Mouse (Mus musculus) midbrain, embryonic 15.5 days (tissue): ENCODE data around the gene Gm20538. TPM values are rescaled to one million over a fixed set of nuclear protein-coding genes. Genes with fewer than 3 reads are reported as not detected.

ENCODE experiments used
- ATAC-seq: fragments of 200-750 bp; cut with Nextera tagmentation; replicated peaks from 2 replicates; pipeline ENCODE4 v1.8.0; 2017; ENCODE audit warnings: moderate TSS enrichment
- H3K27ac ChIP-seq: fragments of 300-500 bp; sonication (generic); 2 replicates; pipeline ENCODE4 v1.5.1; 2015; ENCODE audit warnings: mild to moderate bottlenecking, inconsistent platforms
- H3K27me3 ChIP-seq: fragments of 300-500 bp; sonication (generic); replicated peaks from 2 replicates; pipeline ENCODE4 v1.6.1; 2015; ENCODE audit warnings: inconsistent platforms
- H3K36me3 ChIP-seq: fragments of 300-500 bp; sonication (generic); replicated peaks from 2 replicates; pipeline ENCODE4 v1.6.1; 2015; ENCODE audit warnings: inconsistent platforms
- H3K4me1 ChIP-seq: fragments of 300-500 bp; sonication (generic); 2 replicates; pipeline ENCODE4 v1.6.1; 2015; ENCODE audit warnings: inconsistent platforms
- H3K4me2 ChIP-seq: fragments of 300-500 bp; sonication (generic); 2 replicates; pipeline ENCODE4 v1.6.1; 2015; ENCODE audit warnings: inconsistent platforms, mild to moderate bottlenecking, moderate library complexity
- H3K4me3 ChIP-seq: fragments of 300-500 bp; sonication (generic); 2 replicates; pipeline ENCODE4 v1.5.1; 2015; ENCODE audit warnings: mild to moderate bottlenecking, inconsistent platforms
- H3K9ac ChIP-seq: fragments of 300-500 bp; sonication (generic); 2 replicates; pipeline ENCODE4 v1.6.1; 2015; ENCODE audit warnings: mild to moderate bottlenecking, inconsistent platforms
- H3K9me3 ChIP-seq: fragments of 300-500 bp; sonication (generic); 2 replicates; pipeline ENCODE4 v1.6.1; 2016; ENCODE audit warnings: inconsistent platforms
- WGBS: fragments of 180-500 bp; shearing (Covaris S2); methylation state at CpG from one replicate; pipeline ENCODE4 v1.1.7; 2015; ENCODE audit warnings: mixed read lengths; 5-methylcytosine and 5-hydroxymethylcytosine counted together
- polyA plus RNA-seq: library from polyadenylated mRNA; unstranded; fragments of >200 nt; fragmentation: Nextera tagmentation; extraction: Ambion mirVana; gene quantifications from 2 replicates; pipeline ENCODE4 v1.2.1, GENCODE M21; 2015

Gm20538 gene
- polyA plus RNA-seq, 1 experiment from 2014 or later, result not detected

DNA sequence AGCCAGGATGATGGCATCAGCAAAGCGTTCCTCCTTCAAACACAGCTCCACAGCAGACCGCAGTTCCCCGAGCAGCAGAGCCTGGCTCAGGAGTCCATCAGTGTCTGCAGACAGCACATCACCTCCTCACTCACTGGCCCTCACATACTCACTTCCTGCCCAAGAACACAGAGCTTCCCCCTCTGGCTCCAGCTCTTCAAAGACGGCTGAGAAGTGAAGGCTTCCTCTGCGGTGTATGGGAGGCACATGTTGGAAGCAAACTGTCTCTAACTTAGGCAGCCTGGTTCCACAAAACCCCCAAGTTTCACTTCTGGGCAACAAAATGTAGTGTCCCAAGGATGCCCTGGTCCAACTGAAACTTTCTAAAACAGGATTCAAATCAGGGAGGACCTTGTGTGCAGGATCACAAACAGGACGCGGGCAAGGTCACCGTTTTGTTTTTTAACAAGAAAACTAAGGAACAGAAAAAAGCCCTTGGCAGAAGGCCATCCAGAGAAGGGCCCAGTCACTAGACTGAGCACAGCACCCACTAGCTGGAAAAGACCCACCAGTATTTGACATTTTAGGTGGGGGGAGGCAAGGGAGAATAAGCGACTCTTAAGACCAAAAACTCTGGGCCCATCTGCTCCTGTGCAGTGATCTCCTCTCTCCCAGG is 27.0 kb downstream of the Gm20538 start:
- no peak overlapping the region for H3K4me3 ChIP-seq
- WGBS, result 85% methylated on average over 9 of the region's 9 CpGs
- H3K36me3 ChIP-seq, result no peaks in the 10 kb centered on the region
- H3K9ac ChIP-seq, result no peak overlapping the region
- ATAC-seq, result no peak
- H3K4me1 ChIP-seq, result no peaks in the 10 kb centered on the region
- H3K4me2 ChIP-seq, result no peak overlapping the region
- no peaks in the 10 kb centered on the region for H3K9me3 ChIP-seq
- H3K27me3 ChIP-seq, result peaks cover 59% of the 10 kb centered on the region
- no peak overlapping the region for H3K27ac ChIP-seq

DNA sequence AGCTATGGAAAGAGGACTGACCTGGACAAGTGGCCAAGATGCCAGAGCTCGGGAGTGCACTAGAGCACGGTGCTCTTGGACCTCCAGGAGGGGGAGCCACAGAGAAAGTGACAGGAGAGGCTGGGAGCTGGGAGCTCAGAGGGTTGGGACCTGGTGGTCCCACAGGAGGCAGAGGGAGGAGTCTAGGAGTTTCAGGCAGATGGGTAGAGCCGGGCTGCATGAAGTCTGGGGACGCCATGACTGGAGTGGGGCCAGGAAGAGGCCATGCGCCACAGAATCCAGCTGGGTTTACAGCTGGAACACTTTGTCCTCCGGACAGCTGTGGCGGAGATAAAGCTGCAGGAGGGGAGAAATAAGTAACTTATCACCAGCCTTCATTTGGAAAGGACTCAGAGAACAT is 33.5 kb downstream of the Gm20538 start:
- Histone ChIP-seq H3K4me2 (no peak overlapping the region), H3K4me3 (no peak overlapping the region), H3K27ac (no peak overlapping the region), H3K36me3 (no peaks in the 10 kb centered on the region), H3K27me3 (peaks cover 89% of the 10 kb centered on the region), H3K9ac (no peak overlapping the region), H3K9me3 (no peaks in the 10 kb centered on the region), H3K4me1 (peaks cover 10% of the 10 kb centered on the region; the same call in 1 of the 2 replicates)
- 18% methylated on average over 7 of the region's 7 CpGs for WGBS
- ATAC-seq, result no peak

DNA sequence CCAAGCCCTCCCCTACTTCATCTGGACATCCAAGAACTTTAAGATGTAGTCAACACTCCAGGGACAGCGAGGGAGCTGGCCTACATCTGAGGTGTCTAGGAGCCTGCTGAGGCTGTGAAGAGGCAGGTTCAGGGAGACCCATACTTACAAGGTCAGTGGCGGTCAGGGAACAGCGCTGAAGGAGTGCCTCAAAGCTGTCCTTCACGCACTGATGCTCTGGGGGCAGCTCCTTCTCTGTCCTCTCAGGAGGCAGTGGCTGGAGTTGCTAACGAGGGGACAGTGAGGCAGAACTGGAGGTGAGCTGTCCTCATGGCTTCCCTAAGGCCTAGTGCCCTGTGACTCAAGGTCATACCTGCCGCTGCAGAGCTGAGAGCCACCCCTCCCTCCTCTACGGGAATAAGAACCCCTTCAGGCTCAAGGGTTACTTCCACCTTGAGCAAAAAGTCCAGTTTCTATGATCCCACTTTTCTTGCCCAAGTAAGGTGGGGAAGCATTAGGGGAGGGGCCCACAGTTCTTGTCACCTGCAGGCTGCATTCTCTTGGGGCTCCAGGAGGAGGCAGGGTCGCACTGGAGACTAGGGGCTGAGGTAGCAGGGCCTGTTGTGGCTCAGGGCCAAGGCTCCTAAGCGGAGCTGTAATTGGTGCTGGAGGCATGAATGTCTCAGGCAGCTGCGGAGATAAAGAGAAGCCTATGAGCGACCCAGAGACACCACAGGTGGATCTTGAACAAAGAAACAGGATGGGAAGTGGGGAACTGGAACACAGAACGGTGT is 34.4 kb downstream of the Gm20538 start:
- H3K36me3 ChIP-seq, result no peaks in the 10 kb centered on the region
- no peak for ATAC-seq
- no peaks in the 10 kb centered on the region for H3K9me3 ChIP-seq
- 39% methylated on average over 12 of the region's 12 CpGs for WGBS
- H3K4me1 ChIP-seq, result peaks cover 10% of the 10 kb centered on the region; the same call in 1 of the 2 replicates
- no peak overlapping the region for H3K4me2 ChIP-seq
- H3K27ac ChIP-seq, result no peak overlapping the region
- H3K4me3 ChIP-seq, result no peak overlapping the region
- H3K27me3 ChIP-seq, result peaks cover 89% of the 10 kb centered on the region
- no peak overlapping the region for H3K9ac ChIP-seq

DNA sequence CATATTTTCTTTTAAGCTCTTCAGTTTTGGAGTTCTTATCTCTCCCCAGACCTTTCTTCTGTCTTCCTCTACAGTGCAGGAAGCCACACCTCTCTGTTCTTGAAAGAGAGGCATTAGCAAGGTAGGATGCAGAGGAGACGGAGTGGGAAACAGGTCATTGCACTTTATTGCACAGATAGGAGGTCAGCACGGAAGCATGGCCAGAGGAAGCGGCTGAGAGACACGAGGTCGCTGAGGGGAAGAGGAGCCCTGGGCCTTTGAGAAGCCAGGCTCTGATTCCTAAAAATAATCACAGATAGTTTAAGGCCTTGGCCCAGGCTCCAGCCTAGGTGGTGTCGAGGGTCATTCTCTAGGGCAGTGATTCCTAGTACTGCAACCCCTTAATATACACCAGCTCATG is 36.9 kb downstream of the Gm20538 start:
- WGBS, result 21% methylated on average over 6 of the region's 6 CpGs
- Histone ChIP-seq H3K27me3 (peaks cover 92% of the 10 kb centered on the region), H3K9me3 (no peaks in the 10 kb centered on the region), H3K9ac (no peak overlapping the region), H3K4me1 (peaks cover 29% of the 10 kb centered on the region), H3K4me2 (no peak overlapping the region), H3K27ac (no peak overlapping the region), H3K4me3 (no peak overlapping the region), H3K36me3 (no peaks in the 10 kb centered on the region)
- ATAC-seq, result no peak

DNA sequence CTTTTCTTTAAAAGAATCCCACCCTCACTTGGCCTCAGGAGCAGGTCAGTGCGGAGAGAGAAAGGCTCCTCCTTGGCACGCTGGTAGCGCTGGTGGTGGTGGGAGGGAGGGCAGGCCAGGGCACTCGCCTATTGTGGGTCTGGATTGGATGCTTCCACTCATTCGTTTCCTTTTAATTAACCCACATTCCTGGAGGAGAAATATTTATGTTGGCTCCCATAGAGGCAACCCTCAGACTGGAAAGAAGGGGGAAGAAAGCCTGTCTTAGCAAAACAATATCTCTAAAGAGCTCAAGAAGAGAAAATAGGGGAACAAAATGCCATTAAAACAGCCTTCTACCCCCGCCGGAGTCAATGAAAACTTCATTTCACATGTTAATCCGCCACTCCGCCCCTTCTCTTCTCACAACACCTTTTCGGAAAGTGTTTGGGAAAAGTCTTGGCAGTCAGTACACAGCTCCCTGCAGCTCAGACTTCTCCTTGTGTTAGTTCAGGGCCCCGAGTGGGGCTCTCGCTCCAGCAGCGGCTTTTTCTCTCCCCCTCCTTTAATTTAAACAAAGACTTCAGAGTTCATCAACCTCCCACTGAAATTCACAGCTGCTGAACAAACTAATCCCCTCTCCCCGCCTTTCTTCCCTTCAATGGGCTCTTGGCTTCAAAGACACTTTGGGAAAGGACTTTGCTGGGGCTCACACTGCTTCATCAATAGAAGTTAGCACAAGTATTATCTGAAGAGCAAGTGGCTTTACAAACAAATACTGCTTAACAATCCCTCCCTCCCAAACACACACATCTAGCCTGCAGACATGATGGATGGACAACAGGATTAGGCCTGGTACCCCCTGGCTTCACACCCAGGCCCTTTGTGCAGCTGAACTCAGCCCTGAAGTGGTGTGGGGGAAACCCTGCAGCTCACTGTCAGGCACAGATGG is 37.8 kb downstream of the Gm20538 start:
- no peak overlapping the region for H3K27ac ChIP-seq
- no peak overlapping the region for H3K4me3 ChIP-seq
- 4% methylated on average over 14 of the region's 14 CpGs for WGBS
- H3K4me2 ChIP-seq, result no peak overlapping the region
- peaks cover 93% of the 10 kb centered on the region for H3K27me3 ChIP-seq
- H3K4me1 ChIP-seq, result peaks cover 34% of the 10 kb centered on the region
- H3K9me3 ChIP-seq, result no peaks in the 10 kb centered on the region
- H3K9ac ChIP-seq, result no peak overlapping the region
- no peaks in the 10 kb centered on the region for H3K36me3 ChIP-seq
- ATAC-seq, result peak; percentile 74

DNA sequence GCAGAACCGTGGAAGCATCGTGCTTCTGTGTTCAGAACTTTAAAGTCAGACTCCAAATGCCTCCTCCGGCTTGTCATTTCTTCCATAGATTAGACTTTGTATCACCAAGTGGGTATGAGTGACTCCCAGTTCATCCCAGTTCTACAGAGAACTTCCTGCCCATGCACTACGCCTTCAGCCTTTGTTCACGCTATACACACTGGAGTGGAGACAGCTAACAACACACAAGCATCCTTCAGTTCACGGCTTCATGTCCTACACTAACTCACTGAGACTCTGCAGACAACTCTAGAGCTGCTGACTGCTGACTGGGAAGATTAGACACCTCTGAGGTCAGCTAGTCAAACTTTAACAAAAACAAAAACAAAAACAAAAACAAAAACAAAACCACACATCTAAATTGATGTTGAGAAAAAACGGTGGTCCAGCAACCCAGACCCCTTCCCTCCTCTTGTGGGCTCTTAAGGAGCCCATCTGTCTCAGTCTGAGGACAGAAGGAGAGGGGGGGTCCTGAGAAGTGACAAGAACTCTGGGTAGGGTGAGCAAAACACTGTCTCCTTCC is 38.6 kb downstream of the Gm20538 start:
- H3K4me2 ChIP-seq, result no peak overlapping the region
- no peak overlapping the region for H3K4me3 ChIP-seq
- peaks cover 34% of the 10 kb centered on the region for H3K4me1 ChIP-seq
- no peak overlapping the region for H3K27ac ChIP-seq
- H3K9ac ChIP-seq, result no peak overlapping the region
- 8% methylated on average over 7 of the region's 7 CpGs for WGBS
- H3K36me3 ChIP-seq, result no peaks in the 10 kb centered on the region
- no peak for ATAC-seq
- H3K27me3 ChIP-seq, result peaks cover 94% of the 10 kb centered on the region
- no peaks in the 10 kb centered on the region for H3K9me3 ChIP-seq

DNA sequence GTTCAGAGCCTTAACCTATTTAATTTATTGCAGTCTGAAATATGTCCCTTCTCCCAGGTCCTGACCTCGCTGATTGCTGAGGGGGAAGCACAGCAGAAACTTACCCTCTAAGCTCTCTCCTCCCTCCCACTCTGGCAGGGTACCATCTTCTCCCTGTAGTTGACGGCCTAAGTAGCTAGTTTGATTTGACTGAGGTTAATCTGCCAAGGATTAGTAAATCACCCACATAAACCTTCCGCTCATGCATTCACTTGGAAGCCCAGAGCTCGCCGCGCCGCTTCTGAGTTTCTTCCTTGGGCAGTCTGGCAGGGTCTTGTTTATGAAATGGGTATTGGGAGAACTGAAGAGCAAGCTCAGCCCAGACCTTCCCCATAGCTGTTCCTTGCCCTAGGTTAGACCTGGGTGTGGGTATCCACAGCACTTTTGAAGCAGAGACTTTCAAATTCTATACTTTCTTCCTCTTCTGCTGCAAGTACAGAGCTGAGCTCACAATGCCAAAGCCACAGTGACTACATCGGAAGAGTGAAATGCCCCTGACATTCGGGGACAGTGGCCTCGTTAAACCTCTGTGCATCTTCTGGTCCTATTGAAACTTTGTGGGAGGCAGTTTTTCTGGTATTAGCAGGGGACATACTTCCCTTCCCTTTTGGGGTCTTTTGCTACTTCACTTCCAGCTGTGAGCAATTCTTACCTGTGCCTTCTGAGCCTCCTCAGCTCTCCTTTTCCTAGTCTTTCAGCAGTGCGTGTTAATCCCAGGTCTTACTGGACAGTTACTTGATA is 39.4 kb downstream of the Gm20538 start:
- H3K27me3 ChIP-seq, result peaks cover 92% of the 10 kb centered on the region
- no peak overlapping the region for H3K9ac ChIP-seq
- 5% methylated on average over 11 of the region's 11 CpGs for WGBS
- no peak overlapping the region for H3K27ac ChIP-seq
- no peaks in the 10 kb centered on the region for H3K36me3 ChIP-seq
- no peak for ATAC-seq
- no peak overlapping the region for H3K4me3 ChIP-seq
- peaks cover 34% of the 10 kb centered on the region for H3K4me1 ChIP-seq
- H3K9me3 ChIP-seq, result no peaks in the 10 kb centered on the region
- no peak overlapping the region for H3K4me2 ChIP-seq

DNA sequence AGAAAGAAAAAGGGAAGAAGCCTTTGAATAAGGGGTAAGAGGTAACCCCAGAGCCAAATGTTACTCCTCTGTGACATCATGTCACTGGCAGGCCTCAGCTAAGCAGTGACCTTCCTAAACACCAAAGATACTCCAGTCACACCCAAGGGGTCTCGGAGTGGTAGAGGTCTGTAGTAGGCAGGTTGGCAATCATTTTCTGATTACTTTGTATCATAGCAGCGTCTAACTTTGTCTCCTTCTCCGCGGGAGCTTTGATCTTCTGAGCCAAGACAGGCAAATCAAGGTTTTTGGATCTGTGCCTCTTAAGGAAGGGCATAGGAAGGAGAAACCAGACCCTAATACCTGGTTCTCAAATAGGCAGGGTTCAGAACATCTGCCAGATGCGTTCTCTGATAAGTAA is 40.0 kb downstream of the Gm20538 start:
- Histone ChIP-seq H3K27me3 (peaks cover 92% of the 10 kb centered on the region), H3K27ac (no peak overlapping the region), H3K4me1 (peaks cover 34% of the 10 kb centered on the region), H3K9me3 (no peaks in the 10 kb centered on the region), H3K4me3 (no peak overlapping the region), H3K9ac (no peak overlapping the region), H3K4me2 (no peak overlapping the region; the same call in 1 of the 2 replicates), H3K36me3 (no peaks in the 10 kb centered on the region)
- ATAC-seq, result no peak
- 19% methylated on average over 5 of the region's 5 CpGs for WGBS

DNA sequence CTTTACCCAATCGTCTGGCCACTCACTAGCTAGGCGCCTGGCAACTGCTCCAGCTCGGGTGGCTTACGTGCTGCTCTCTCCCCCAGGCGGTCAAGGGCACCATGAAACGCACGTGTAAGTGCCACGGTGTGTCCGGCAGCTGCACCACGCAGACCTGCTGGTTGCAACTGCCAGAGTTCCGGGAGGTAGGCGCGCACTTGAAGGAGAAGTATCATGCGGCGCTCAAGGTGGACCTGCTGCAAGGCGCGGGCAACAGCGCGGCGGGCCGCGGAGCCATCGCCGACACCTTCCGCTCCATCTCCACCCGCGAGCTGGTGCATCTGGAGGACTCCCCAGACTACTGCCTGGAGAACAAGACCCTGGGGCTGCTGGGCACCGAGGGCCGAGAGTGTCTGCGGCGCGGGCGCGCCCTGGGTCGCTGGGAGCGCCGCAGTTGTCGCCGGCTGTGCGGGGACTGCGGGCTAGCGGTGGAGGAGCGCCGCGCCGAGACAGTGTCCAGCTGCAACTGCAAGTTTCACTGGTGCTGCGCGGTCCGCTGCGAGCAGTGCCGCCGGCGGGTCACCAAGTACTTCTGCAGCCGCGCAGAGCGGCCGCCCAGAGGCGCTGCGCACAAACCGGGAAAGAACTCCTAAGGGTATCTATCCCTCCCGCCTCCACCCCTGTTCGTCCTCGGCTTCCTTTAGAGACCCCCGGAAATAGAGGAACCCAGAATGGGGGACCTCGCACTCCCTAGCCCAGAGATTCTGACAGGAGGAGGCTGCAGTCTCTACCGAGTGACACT is 41.0 kb downstream of the Gm20538 start:
- no peaks in the 10 kb centered on the region for H3K36me3 ChIP-seq
- peak overlapping the region; percentile 75 for H3K4me2 ChIP-seq
- peak overlapping the region; percentile 9; the same call in 1 of the 2 replicates for H3K9ac ChIP-seq
- peaks cover 34% of the 10 kb centered on the region for H3K4me1 ChIP-seq
- peak; percentile 49 for ATAC-seq
- peaks cover 92% of the 10 kb centered on the region for H3K27me3 ChIP-seq
- peak overlapping the region; percentile 39 for H3K4me3 ChIP-seq
- H3K27ac ChIP-seq, result no peak overlapping the region
- H3K9me3 ChIP-seq, result no peaks in the 10 kb centered on the region
- under 1% methylated on average over 64 of the region's 66 CpGs for WGBS

DNA sequence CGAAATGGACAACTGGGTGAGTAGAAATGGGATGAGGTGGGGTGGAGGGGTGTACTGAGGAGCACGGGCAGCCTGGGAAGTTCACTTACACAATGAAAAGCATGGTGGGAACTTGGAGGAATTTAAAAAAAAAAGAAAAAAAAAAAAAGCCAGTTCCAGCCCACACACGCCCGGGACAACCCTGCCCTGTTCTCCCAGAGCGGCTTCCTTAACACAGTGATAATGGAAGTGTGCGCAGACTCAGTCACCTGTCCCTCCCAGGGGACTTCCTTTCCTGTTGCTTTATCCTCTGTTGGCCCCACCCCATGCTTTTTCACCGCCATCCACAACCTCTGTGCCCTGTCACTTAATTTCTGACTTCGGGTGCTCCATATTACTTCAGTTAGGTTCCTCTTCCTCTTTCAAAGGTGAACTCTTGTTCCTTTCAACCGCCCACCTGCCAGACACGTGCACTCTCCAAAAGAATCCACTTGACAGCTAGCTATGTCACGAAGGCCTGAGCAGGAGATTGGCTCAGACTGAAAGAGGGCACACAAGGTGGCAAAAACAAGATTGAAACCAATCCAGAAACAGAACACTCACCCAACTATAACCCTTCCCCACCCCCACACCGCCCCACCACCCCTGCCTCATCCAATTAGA is 42.0 kb downstream of the Gm20538 start:
- H3K27ac ChIP-seq, result no peak overlapping the region
- H3K9ac ChIP-seq, result no peak overlapping the region
- H3K4me1 ChIP-seq, result peaks cover 34% of the 10 kb centered on the region
- no peak for ATAC-seq
- peaks cover 89% of the 10 kb centered on the region for H3K27me3 ChIP-seq
- H3K4me3 ChIP-seq, result peak overlapping the region; percentile 39; the same call in 1 of the 2 replicates
- no peaks in the 10 kb centered on the region for H3K36me3 ChIP-seq
- 9% methylated on average over 12 of the region's 12 CpGs for WGBS
- H3K4me2 ChIP-seq, result peak overlapping the region; percentile 75
- no peaks in the 10 kb centered on the region for H3K9me3 ChIP-seq
